Mouse (Mus musculus): ENCODE data around the gene Olfr1555-ps1. TPM values are rescaled to one million over a fixed set of nuclear protein-coding genes. Genes with fewer than 3 reads are reported as not detected.
"Not testable (repeated sequence)": the region's sequence is repeated elsewhere in the genome, so short reads cannot be mapped to it uniquely, and the experiment has no call there.

Olfr1555-ps1 gene
- not detected for total RNA-seq (2022)

GRCm38 (mm10) chr19:12170062-12170599 is at the start of gene Olfr1555-ps1:
Gene Olfr1555-ps1 (minus strand): TSS chr19:12170112.
- DNase-seq (ENCODE audit: low spot score in 2 of 2) = not testable (repeated sequence)

- no peak for DNase-seq (ENCODE audit: low spot score in 2 of 2)
These were observed 30.4 kb upstream of the Olfr1555-ps1 start, which contains the start of gene Olfr1431 for GRCm38 (mm10) chr19:12200334-12200733. Gene Olfr1431 (plus strand): TSS chr19:12200634.

- not testable (repeated sequence) for DNase-seq (ENCODE audit: low spot score in 2 of 2)
These were observed 29.2 kb upstream of the Olfr1555-ps1 start for GRCm38 (mm10) chr19:12199076-12199475.

- DNase-seq (ENCODE audit: low spot score in 2 of 2) = not testable (repeated sequence)
These were observed 5.5 kb upstream of the Olfr1555-ps1 start for GRCm38 (mm10) chr19:12175431-12175830.

GRCm38 (mm10) chr19:12145452-12145851 is 24.5 kb downstream of the Olfr1555-ps1 start:
- no peak for DNase-seq (ENCODE audit: low spot score in 2 of 2)

- no peak for DNase-seq (ENCODE audit: low spot score in 2 of 2)
These were observed 26.6 kb downstream of the Olfr1555-ps1 start for GRCm38 (mm10) chr19:12143356-12143755.

- DNase-seq (ENCODE audit: low spot score in 2 of 2) = no peak
These were observed 35.6 kb downstream of the Olfr1555-ps1 start for GRCm38 (mm10) chr19:12134289-12134688.

- DNase-seq (ENCODE audit: low spot score in 2 of 2) = no peak
These were observed 46.8 kb downstream of the Olfr1555-ps1 start, which contains the start of gene Olfr76 for GRCm38 (mm10) chr19:12123103-12123502. Gene Olfr76 (minus strand): TSS chr19:12123203.

- DNase-seq (ENCODE audit: low spot score in 2 of 2) = no peak
These were observed 53.4 kb downstream of the Olfr1555-ps1 start for GRCm38 (mm10) chr19:12116464-12116863.

GRCm38 (mm10) chr19:12115797-12116196 is 54.1 kb downstream of the Olfr1555-ps1 start, which contains the start of gene Olfr1428:
Gene Olfr1428 (minus strand): TSS chr19:12115897.
- no peak for DNase-seq (ENCODE audit: low spot score in 2 of 2)

Other genes with a start within 250 kb of the Olfr1555-ps1 start
- gene Osbp, start 204.2 kb downstream of the Olfr1555-ps1 start, total RNA-seq (2022) = 10 to 100 TPM; 56.3 to 63.9 (median 59.4) TPM
- gene Olfr1423, start 128.8 kb downstream of the Olfr1555-ps1 start, total RNA-seq (2022) = not detected
- gene Olfr1424, start 107.4 kb downstream of the Olfr1555-ps1 start, total RNA-seq (2022) = not detected
- gene Olfr1425, start 92.4 kb downstream of the Olfr1555-ps1 start, total RNA-seq (2022) = not detected
- not detected for gene Olfr1426, start 78.1 kb downstream of the Olfr1555-ps1 start, total RNA-seq (2022)
- not detected for gene Olfr1427, start 66.8 kb downstream of the Olfr1555-ps1 start, total RNA-seq (2022)
- gene Olfr1428, start 54.2 kb downstream of the Olfr1555-ps1 start, total RNA-seq (2022) = not detected
- gene Olfr76, start 46.9 kb downstream of the Olfr1555-ps1 start, total RNA-seq (2022) = not detected
- gene Olfr1431, start 30.5 kb upstream of the Olfr1555-ps1 start, total RNA-seq (2022) = not detected
- not detected for gene Olfr1432, start 62.5 kb upstream of the Olfr1555-ps1 start, total RNA-seq (2022)
- not detected for gene Olfr262, start 71.5 kb upstream of the Olfr1555-ps1 start, total RNA-seq (2022)
- gene Olfr235, start 90.9 kb upstream of the Olfr1555-ps1 start, total RNA-seq (2022) = not detected
- gene Olfr1434, start 109.7 kb upstream of the Olfr1555-ps1 start, total RNA-seq (2022) = not detected
- gene Olfr1436, start 129.0 kb upstream of the Olfr1555-ps1 start, total RNA-seq (2022) = not detected
- not detected for gene Olfr1437, start 155.0 kb upstream of the Olfr1555-ps1 start, total RNA-seq (2022)
- gene Olfr1438-ps1, start 165.8 kb upstream of the Olfr1555-ps1 start, total RNA-seq (2022) = not detected
- gene Olfr1440, start 217.2 kb upstream of the Olfr1555-ps1 start, total RNA-seq (2022) = not detected
- gene Olfr1441, start 247.3 kb upstream of the Olfr1555-ps1 start, total RNA-seq (2022) = not detected

Data from gastrocnemius, adult 8-10 months (tissue).